Mouse (Mus musculus) natural killer cell, adult 2 months (primary cell): ENCODE data around the gene Cab39.
"Not testable (repeated sequence)": the region's sequence is repeated elsewhere in the genome, so short reads cannot be mapped to it uniquely, and the experiment has no call there.

ENCODE experiments used
- DNase-seq, 2 experiments: peaks; one replicate each; pipeline ENCODE4 v3.0.0; 2022; ENCODE audit warnings: low spot score in 2 of 2

The Cab39 gene

GRCm38 (mm10) chr1:85790565-85790964, 2.7 kb upstream of the Cab39 start:
- no peak for DNase-seq

DNA sequence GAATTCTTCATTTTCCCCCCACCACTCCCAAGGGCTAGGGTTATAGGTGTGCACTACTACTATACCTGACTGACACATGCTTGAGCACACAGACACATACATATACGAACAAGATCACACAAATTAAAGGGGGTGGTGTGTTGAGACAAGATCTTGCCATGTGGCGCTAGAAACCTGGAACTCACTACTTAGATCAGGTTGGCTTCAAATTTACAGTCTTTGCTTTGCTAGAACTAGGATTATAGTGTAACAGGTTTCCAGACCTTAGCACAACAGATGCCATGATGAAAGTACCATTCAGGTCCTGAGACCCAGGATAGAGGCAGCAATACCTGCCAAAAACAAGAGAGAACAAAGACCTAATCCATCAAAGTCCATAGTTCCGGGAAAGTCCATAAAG, 1.8 kb upstream of the Cab39 start:
- DNase-seq, result no peak

DNA sequence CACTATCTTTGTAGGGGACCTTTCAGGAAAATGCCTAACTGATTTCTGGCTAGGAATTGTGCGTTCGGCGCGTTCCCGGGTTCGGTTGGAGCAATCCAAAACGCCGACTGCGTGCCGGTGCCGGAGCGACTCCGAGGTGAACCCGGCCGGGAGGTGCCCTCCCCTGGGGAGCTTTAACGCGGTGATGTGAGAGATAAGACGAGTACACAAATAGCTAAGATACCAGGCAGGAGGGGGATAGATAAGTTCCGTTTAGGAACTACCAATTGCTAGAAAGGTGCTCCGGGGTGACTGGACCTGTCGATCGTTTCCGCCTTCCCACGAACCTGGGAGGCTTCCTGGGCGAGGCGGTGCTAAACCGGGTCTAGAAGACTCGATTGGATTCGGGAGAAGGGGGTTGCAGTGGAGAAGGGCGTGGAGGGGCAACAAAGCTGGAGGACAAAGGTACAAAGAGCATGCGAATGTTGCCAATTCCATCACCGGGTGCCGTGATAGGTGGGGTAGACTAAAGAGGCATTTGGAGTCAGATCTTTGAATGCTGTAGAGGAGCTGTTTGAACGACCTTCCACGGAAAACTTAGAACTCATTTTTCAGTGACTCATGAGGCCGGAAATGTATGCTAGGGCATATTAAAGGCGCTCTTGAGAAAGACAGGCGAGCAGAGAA, 998 bp downstream of the Cab39 start:
- DNase-seq, result peak; percentile 38 to 43

DNA sequence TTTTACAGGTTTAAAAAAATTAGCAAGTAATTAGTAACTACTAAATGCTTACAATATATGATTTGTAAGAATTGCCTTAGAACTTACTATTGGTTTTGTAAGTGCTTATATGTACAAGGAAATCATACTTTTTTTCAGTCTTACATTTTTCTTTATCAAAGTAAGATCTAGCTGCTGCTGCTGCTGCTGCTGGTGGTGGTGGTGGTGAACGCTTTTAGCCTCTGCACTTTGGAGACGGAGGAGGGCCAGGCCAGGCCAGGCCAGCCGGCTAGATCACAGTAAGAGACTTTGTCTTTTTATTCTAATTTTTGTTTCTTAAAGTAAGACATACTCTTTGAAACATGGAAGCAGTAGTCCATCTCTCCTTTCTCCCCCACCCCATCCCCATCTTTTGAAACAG, 2.0 kb downstream of the Cab39 start:
- no peak for DNase-seq

DNA sequence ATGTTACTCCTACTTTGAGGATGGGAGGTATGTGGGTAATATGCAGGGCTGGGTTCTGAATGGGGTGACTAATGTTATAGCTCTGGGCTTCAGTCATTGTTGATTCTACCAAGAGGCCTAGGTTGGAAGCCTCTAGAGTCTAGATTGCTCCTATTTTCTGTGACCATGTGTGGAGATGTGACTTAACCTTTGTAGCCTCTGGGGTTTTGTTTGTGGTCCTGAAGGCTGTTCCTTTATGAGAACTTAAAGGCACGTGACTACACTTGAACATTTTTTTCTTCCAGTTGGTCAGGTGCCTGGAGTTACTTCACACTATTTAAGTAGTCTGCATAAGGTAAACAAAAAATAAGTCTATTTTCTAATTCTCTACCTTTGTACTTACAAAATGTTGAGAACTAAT, 6.5 kb downstream of the Cab39 start:
- no peak for DNase-seq

DNA sequence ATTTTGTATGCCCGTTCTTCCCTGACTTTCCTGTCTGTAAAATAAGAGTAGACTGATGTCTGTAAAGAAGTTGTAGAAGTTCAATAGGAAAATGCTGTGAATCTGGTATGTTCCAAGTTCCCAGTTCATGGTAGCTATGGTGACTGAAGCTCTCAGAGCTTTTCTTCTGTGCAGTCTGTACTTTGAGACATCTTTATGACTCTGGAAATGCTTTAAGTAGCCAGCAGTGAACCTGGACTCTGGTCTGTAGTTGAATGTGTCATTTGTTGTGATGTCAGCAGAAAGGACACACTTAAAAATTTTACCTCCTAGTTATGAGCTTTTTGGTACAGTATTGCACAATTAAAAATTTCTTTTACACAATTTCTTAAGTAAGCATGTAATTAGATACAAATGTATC, 9.3 kb downstream of the Cab39 start:
- DNase-seq, result no peak

DNA sequence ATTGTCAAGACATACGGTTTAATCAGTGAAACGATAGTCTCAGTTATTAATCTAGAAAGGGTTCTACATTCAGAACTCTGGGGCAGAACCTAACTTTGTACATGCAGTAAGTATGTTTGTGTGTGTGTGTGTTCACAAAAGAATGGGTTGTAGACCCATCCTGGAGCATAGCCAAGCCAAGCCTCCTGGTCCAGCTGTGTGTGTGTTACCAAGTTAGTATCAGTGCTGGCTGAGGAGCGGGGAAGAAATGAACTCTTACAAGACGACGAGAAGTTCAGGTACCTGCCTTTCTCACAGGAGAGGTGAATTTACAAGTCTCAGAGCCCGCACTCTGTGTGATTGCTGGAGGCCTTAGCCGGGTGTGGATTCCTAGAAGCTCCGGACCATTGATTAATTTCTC, 11.3 kb downstream of the Cab39 start:
- no peak for DNase-seq

GRCm38 (mm10) chr1:85809256-85809655, 16.0 kb downstream of the Cab39 start:
- no peak for DNase-seq

GRCm38 (mm10) chr1:85810343-85810742, 17.1 kb downstream of the Cab39 start:
- no peak for DNase-seq

- no peak for DNase-seq
These were observed 17.5 kb downstream of the Cab39 start for GRCm38 (mm10) chr1:85810787-85811186.

GRCm38 (mm10) chr1:85814213-85814612, 21.0 kb downstream of the Cab39 start:
- DNase-seq, result not testable (repeated sequence)

DNA sequence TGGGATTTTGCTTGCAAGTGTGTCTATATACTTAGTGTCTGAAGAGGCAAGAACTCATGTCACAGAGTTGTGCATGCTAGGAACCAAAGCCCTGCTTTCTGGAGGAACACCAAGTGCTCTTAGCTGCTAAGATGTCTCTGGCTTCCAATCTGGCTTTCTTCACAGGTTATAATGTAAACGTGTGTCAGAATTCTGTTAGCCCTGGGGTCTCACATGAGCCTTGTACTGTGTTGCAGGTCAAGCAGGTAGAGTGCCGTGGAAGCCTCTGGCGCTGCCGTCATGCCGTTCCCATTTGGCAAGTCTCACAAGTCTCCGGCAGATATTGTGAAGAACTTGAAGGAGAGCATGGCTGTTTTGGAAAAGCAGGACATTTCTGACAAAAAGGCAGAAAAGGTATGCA, 24.9 kb downstream of the Cab39 start:
- no peak for DNase-seq

DNA sequence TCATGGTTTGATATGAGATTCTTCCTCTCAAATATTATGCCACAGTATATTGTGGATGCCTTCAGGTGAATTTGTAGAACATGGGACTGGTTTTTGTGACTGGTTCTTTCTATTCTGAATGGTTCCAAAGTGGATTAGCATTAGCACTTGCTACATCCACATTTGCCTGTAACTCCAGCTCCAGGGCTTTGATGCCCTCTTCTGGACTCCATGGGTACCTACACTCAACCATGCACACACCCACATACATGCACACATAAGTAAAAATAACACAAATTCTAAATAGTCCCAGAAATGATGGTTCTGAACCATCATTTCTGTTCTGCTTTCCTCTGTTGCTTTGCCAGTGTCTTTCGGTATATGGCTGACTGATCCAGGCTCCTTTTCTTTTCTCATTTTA, 26.5 kb downstream of the Cab39 start:
- no peak for DNase-seq

DNA sequence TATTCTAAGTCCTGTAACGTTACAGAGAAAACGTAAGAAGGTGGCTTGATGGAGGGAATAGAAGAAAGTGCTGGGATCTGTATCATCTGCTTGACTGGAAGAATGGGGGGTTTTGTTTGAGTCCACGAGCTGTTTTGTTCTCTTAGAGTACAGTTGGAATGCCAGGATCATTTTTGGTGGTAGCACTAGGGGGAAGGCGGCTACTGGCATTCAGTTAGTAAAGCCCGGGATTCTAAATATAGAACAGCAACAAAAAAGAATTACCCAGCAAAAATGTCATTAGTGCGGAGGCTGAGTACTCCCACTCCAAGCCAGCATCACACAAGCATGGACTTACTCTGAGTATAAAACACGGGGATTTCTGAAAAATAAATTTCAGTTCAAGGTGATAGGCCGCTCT, 29.0 kb downstream of the Cab39 start:
- no peak for DNase-seq

DNA sequence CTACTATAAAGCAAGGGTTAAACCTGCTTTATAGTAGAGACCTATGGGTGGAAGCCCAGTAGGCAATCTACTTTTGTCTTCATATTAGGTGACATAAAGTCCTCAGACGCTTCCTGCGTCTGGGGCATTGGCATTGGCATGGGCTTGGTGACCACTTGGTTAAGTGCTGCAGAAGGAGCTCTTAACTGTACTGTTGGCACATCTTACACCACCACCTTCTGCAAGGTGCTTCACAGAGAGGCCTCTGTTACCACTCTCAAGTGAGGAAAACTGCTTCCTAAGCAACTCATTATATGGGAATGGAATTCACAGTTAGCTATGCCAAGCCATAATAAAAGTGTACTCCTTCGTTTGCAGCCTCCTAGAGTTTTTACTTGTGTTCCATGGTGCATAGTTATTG, 31.7 kb downstream of the Cab39 start:
- no peak for DNase-seq

DNA sequence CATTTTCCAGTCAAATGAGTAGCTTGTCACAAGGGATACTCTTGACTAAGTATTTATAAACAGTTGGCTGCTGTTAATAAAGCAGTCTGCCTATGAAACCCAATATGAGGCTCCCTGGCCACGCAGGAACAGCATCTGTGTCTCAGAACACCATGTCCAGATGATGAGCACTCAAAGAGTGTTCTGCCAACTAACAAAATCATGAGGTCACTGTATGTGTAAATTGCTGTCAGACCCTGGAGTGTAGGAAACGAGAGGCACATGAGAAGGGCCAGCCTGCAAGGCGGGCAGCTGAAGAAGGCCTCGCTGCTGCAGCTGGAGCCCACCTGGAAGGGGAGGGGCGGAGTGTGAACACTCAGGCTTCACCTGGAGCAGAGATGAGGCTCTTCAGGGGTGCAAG, 33.9 kb downstream of the Cab39 start:
- no peak for DNase-seq

DNA sequence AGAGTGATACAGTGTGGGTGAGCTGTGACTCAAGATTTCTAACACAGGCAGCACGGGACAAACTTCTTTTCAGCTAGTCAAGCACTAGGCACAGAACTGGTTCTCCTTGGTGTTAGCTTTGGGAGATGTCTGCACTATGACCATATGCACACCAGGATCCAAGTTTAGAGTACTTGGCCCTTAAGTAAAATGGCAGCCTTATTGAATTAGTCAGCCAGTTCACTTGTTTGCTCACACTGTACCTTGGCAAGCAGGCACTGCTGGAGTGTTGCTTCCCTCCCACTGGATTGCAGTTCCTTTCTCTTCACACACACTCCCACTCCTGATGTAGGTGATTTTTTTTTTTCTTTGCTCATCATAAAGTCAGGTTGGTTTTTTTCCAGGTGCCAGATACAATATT, 35.8 kb downstream of the Cab39 start:
- DNase-seq, result no peak

GRCm38 (mm10) chr1:85838056-85838455, 44.8 kb downstream of the Cab39 start:
- DNase-seq, result peak; percentile 71 to 72

DNA sequence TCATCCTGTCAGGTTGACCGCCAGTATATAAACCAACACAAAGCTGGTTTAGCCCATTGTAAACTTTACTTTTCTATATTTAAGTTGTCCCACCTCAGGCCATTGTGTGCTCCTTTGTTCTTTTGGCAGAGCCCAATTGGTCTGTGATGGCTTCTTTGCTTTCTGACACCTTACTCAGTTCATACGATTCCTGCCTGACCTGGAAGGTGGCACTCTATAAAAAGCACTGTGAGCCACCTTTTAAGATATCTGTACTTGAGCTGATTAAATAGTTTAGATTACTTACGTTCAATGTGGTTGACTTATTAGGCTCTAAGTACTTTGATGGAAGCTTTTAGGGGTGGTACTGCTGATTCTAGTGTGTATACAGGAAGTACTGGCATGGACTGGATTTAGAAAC, 46.1 kb downstream of the Cab39 start:
- no peak for DNase-seq

DNA sequence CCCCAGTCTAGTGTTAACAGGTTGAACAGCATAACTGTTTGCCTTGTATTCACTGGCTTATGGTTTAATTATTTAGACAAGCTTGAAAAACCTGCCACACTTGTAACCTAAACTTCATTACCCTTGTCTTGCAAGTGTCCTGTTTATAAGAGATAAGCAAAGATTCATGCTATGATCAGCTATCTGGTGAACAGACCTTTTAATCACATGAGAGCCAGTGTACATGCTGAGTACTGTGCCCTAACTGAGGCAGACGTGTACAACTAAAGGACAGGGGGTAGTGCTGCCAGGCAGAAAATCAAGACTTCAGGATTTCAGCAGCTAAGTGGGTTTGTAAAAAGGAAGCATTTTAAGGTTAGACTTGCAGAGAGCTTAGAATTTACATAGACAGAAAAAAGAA, 46.5 kb downstream of the Cab39 start:
- DNase-seq, result no peak

GRCm38 (mm10) chr1:85840421-85840820, 47.2 kb downstream of the Cab39 start:
- DNase-seq, result peak in 1 of 2 experiments; percentile 50

DNA sequence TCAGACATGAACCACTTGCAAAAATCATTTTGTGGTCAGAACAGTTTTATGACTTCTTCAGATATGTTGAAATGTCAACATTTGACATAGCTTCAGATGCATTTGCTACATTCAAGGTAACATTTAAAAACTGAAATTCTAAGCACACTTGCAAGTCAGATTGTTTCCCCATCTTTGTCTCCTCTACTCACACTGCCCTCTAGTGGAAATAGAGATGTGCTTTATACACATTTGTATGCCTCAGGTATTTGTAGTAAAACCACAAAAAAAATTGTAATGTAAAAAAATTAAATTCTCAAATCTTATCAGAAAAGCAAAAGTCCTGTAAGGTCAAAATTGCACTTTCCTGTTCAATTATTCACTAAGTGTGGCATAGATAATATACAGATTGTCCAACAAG, 49.0 kb downstream of the Cab39 start:
- DNase-seq, result no peak

GRCm38 (mm10) chr1:85843291-85843863, 50.1 kb downstream of the Cab39 start:
- peak in 1 of 2 experiments; percentile 49 for DNase-seq

- no peak for DNase-seq
These were observed 51.7 kb downstream of the Cab39 start for GRCm38 (mm10) chr1:85844981-85845380.
